Mouse (Mus musculus) heart, embryonic 15.5 days (tissue): Measurements from ENCODE around the gene Ppp2r5b. TPM values are rescaled to one million over a fixed set of nuclear protein-coding genes. Genes with fewer than 3 reads are reported as not detected.

Source experiments
- ATAC-seq: fragments of 200-750 bp; cut with Nextera tagmentation; replicated peaks from 2 replicates; pipeline ENCODE4 v1.8.0; 2017; ENCODE audit warnings: low read depth, moderate TSS enrichment; ENCODE audit not compliant: insufficient number of reproducible peaks, insufficient read depth, low FRiP score
- H3K27ac ChIP-seq: fragments of 300-500 bp; sonication (generic); 2 replicates; pipeline ENCODE4 v1.5.1; 2015; ENCODE audit warnings: mild to moderate bottlenecking, inconsistent platforms
- H3K27me3 ChIP-seq: fragments of 300-500 bp; sonication (generic); 2 replicates; pipeline ENCODE4 v1.6.1; 2015; ENCODE audit warnings: inconsistent platforms
- H3K36me3 ChIP-seq: fragments of 300-500 bp; sonication (generic); 2 replicates; pipeline ENCODE4 v1.6.1; 2015; ENCODE audit warnings: mild to moderate bottlenecking, inconsistent platforms
- H3K4me1 ChIP-seq: fragments of 300-500 bp; sonication (generic); replicated peaks from 2 replicates; pipeline ENCODE4 v1.6.1; 2015; ENCODE audit warnings: inconsistent platforms
- H3K4me2 ChIP-seq: fragments of 300-500 bp; sonication (generic); 2 replicates; pipeline ENCODE4 v1.6.1; 2015; ENCODE audit warnings: inconsistent platforms, mild to moderate bottlenecking, moderate library complexity
- H3K4me3 ChIP-seq: fragments of 300-500 bp; sonication (generic); 2 replicates; pipeline ENCODE4 v1.5.1; 2015; ENCODE audit warnings: mild to moderate bottlenecking, inconsistent platforms
- H3K9ac ChIP-seq: fragments of 300-500 bp; sonication (generic); 2 replicates; pipeline ENCODE4 v1.6.1; 2015; ENCODE audit warnings: mild to moderate bottlenecking, inconsistent platforms
- H3K9me3 ChIP-seq: fragments of 300-500 bp; sonication (generic); replicated peaks from 2 replicates; pipeline ENCODE4 v1.6.1; 2016; ENCODE audit warnings: inconsistent platforms
- WGBS: fragments of 180-500 bp; shearing (Covaris S2); methylation state at CpG from one replicate; pipeline ENCODE4 v1.1.7; 2015; ENCODE audit warnings: mixed read lengths; 5-methylcytosine and 5-hydroxymethylcytosine counted together
- microRNA counts: library from miRNA; unstranded; fragments of <30 nt; microRNA quantifications from one replicate; lab custom pipeline; 2016
- microRNA-seq: library from miRNA; unstranded; fragments of <30 nt; microRNA quantifications from one replicate; pipeline ENCODE4, GENCODE M21; 2016
- polyA plus RNA-seq: library from polyadenylated mRNA; unstranded; fragments of >200 nt; fragmentation: Nextera tagmentation; extraction: Ambion mirVana; gene quantifications from 2 replicates; pipeline ENCODE4 v1.2.1, GENCODE M21; 2015

Gene Ppp2r5b
- polyA plus RNA-seq, 1 experiment from 2014 or later = 21.4 TPM

DNA sequence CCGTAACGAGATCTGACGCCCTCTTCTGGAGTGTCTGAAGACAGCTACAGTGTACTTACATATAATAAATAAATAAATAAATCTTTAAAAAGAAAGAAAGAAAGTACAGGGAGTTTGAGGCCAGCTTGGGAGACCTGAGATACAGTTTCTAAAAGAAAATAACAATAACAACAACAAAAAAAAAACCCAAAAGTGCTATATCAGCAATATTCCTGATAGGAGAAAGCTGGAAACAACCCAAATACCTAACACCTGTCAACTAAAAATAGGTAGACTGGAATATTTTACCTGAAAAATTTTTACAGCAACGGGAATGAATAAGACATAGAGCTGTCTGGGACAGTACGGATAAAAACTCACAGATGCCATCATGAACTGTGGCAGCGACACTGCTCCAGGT, 56.9 kb downstream of the Ppp2r5b start:
- H3K27me3 ChIP-seq = peaks cover 9% of the 10 kb centered on the region; the same call in 1 of the 2 replicates
- no peaks in the 10 kb centered on the region for H3K36me3 ChIP-seq
- H3K9me3 ChIP-seq = no peaks in the 10 kb centered on the region
- 82% methylated on average over 6 of the region's 6 CpGs for WGBS
- no peak for ATAC-seq
- H3K9ac ChIP-seq = no peak overlapping the region
- H3K4me1 ChIP-seq = no peaks in the 10 kb centered on the region
- no peak overlapping the region for H3K4me2 ChIP-seq
- H3K4me3 ChIP-seq = no peak overlapping the region
- H3K27ac ChIP-seq = no peak overlapping the region

MicroRNAs encoded within 50 kb of the gene (microRNA counts, 519-probe panel; counts per million panel counts)
- 2,124 counts per million, percentile 28 among the panel's probes with 10 or more counts for microRNA mmu-miR-192 (lab: Ali Mortazavi, UCI)

Small RNA genes lying within 50 kb of the gene (microRNA-seq; reads per million reads assigned to microRNA genes)
- gene Mir192 = 55.5 reads per million, percentile 43 among the genes with 10 or more reads in this experiment
- 48.1 reads per million, percentile 42 among the genes with 10 or more reads in this experiment for gene Mir194-2

Other genes with a start within 250 kb of the Ppp2r5b start
- gene Slc22a20, start 249.7 kb downstream of the Ppp2r5b start, polyA plus RNA-seq = not detected in 2 replicates
- gene Capn1, start 220.0 kb downstream of the Ppp2r5b start, polyA plus RNA-seq = 6.6 and 10.0 TPM in 2 replicates
- 14.5 and 19.2 TPM in 2 replicates for gene Syvn1, start 189.3 kb downstream of the Ppp2r5b start, polyA plus RNA-seq
- gene Mrpl49, start 178.1 kb downstream of the Ppp2r5b start, polyA plus RNA-seq = 54.5 and 55.3 TPM in 2 replicates
- 434 and 453 TPM in 2 replicates for gene Fau, start 178.0 kb downstream of the Ppp2r5b start, polyA plus RNA-seq
- gene Znhit2, start 174.7 kb downstream of the Ppp2r5b start, polyA plus RNA-seq = 19.3 and 25.6 TPM in 2 replicates
- 5.4 and 11.3 TPM in 2 replicates for gene Tm7sf2, start 167.5 kb downstream of the Ppp2r5b start, polyA plus RNA-seq
- 35.6 and 51.9 TPM in 2 replicates for gene Vps51, start 158.6 kb downstream of the Ppp2r5b start, polyA plus RNA-seq
- not detected in 2 replicates for gene Tmem262, start 155.8 kb downstream of the Ppp2r5b start, polyA plus RNA-seq
- 0.48 and 1.3 TPM in 2 replicates for gene Gm28374, start 153.6 kb downstream of the Ppp2r5b start, polyA plus RNA-seq
- gene Zfpl1, start 150.9 kb downstream of the Ppp2r5b start, polyA plus RNA-seq = 39.1 and 53.1 TPM in 2 replicates
- 19.6 and 27.2 TPM in 2 replicates for gene Cdca5, start 150.9 kb downstream of the Ppp2r5b start, polyA plus RNA-seq
- 0.20 and 0.38 TPM in 2 replicates for gene AC131692.1, start 141.5 kb downstream of the Ppp2r5b start, polyA plus RNA-seq
- gene Naaladl1, start 130.1 kb downstream of the Ppp2r5b start, polyA plus RNA-seq = 0.21 and 0.36 TPM in 2 replicates
- 28.1 and 38.1 TPM in 2 replicates for gene Sac3d1, start 117.2 kb downstream of the Ppp2r5b start, polyA plus RNA-seq
- gene Snx15, start 107.6 kb downstream of the Ppp2r5b start, polyA plus RNA-seq = 19.8 and 25.9 TPM in 2 replicates
- 0.23 TPM in 1 of 2 replicates, not detected in the other for gene Batf2, start 94.9 kb downstream of the Ppp2r5b start, polyA plus RNA-seq
- 74.7 and 81.8 TPM in 2 replicates for gene Arl2, start 94.3 kb downstream of the Ppp2r5b start, polyA plus RNA-seq
- not detected in 2 replicates for gene Majin, start 51.5 kb downstream of the Ppp2r5b start, polyA plus RNA-seq
- gene Gpha2, start 9.5 kb downstream of the Ppp2r5b start, polyA plus RNA-seq = 0.57 TPM in 1 of 2 replicates, not detected in the other
- gene Atg2a, start 5.8 kb upstream of the Ppp2r5b start, polyA plus RNA-seq = 6.7 and 10.0 TPM in 2 replicates
- 54.1 and 66.8 TPM in 2 replicates for gene Ehd1, start 40.9 kb upstream of the Ppp2r5b start, polyA plus RNA-seq
- gene Cdc42bpg, start 70.6 kb upstream of the Ppp2r5b start, polyA plus RNA-seq = 0.30 and 0.60 TPM in 2 replicates
- gene Men1, start 99.1 kb upstream of the Ppp2r5b start, polyA plus RNA-seq = 36.1 and 50.6 TPM in 2 replicates
- 12.6 and 17.9 TPM in 2 replicates for gene Map4k2, start 105.3 kb upstream of the Ppp2r5b start, polyA plus RNA-seq
- 79.0 and 98.4 TPM in 2 replicates for gene Sf1, start 127.8 kb upstream of the Ppp2r5b start, polyA plus RNA-seq
- 282 and 297 TPM in 2 replicates for gene Pygm, start 148.5 kb upstream of the Ppp2r5b start, polyA plus RNA-seq
- 54.8 TPM in 2 replicates for gene Rasgrp2, start 163.5 kb upstream of the Ppp2r5b start, polyA plus RNA-seq
- gene Nrxn2, start 182.9 kb upstream of the Ppp2r5b start, polyA plus RNA-seq = 0.47 and 0.60 TPM in 2 replicates